Mouse (Mus musculus) kidney, adult 2 months (tissue): ENCODE results near the gene Pdlim5.

Source experiments
- CTCF ChIP-seq: fragments of 200-500 bp; conservative IDR thresholded peaks from 2 replicates; pipeline ENCODE4 v1.5.1; 2011; ENCODE audit warnings: low read depth, mild to moderate bottlenecking, control low read depth, low read length, moderate library complexity, mixed read lengths; ENCODE audit not compliant: insufficient read depth, insufficient read length
- POLR2A ChIP-seq: fragments of 200-500 bp; IDR thresholded peaks from one replicate; pipeline ENCODE4 v1.6.1; 2011; ENCODE audit warnings: low read depth, low read length, control low read depth

GRCm38 (mm10) chr3:142280366-142281092 lies 115.0 kb downstream of the Pdlim5 start:
- TF ChIP-seq POLR2A, result no peak
- no peak for TF ChIP-seq CTCF
